8 mouse cellular contexts compared by ENCODE assay signal in genomic region chr16:94782110-94782946, GRCm38 (mm10).
A peak's percentile ranks its signal among the peaks of the same experiment; 100 is the strongest.
DNase-seq lines count a peak whose midpoint lies in the region; ATAC-seq lines count a peak whose summit lies in the region.

No protein-coding gene starts in this region.

- WGBS in kidney, embryonic 15.5 days, result 70% methylated on average over 24 of the region's 24 CpGs
- WGBS in hindbrain, embryonic 15.5 days, result 55% methylated on average over 24 of the region's 24 CpGs
- WGBS in midbrain, embryonic 15.5 days, result 58% methylated on average over 24 of the region's 24 CpGs
- 80% methylated on average over 24 of the region's 24 CpGs for WGBS in heart, embryonic 11.5 days (ENCODE audit: insufficient replicate concordance)

- no peak overlapping the region for H3K4me2 ChIP-seq in kidney, embryonic 15.5 days
- peak overlapping the region; percentile 47 for H3K4me2 ChIP-seq in hindbrain, embryonic 15.5 days
- H3K4me2 ChIP-seq in midbrain, embryonic 15.5 days, result peak overlapping the region; percentile 32
- H3K4me2 ChIP-seq in heart, embryonic 11.5 days, result no peak overlapping the region

- no peaks in the 10 kb centered on the region for H3K36me3 ChIP-seq in kidney, embryonic 15.5 days
- H3K36me3 ChIP-seq in hindbrain, embryonic 15.5 days, result no peaks in the 10 kb centered on the region
- H3K36me3 ChIP-seq in midbrain, embryonic 15.5 days (replicated peaks), result no peaks in the 10 kb centered on the region
- H3K36me3 ChIP-seq in heart, embryonic 11.5 days (ENCODE audit: control insufficient read depth, insufficient read depth, low read length), result no peaks in the 10 kb centered on the region

- no peaks in the 10 kb centered on the region for H3K27me3 ChIP-seq in kidney, embryonic 15.5 days
- H3K27me3 ChIP-seq in hindbrain, embryonic 15.5 days, result no peaks in the 10 kb centered on the region
- H3K27me3 ChIP-seq in midbrain, embryonic 15.5 days (replicated peaks), result no peaks in the 10 kb centered on the region
- no peaks in the 10 kb centered on the region for H3K27me3 ChIP-seq in heart, embryonic 11.5 days (ENCODE audit: control insufficient read depth, insufficient read depth, low read length)

- no peaks in the 10 kb centered on the region for H3K9me3 ChIP-seq in kidney, embryonic 15.5 days (replicated peaks)
- H3K9me3 ChIP-seq in hindbrain, embryonic 15.5 days, result no peaks in the 10 kb centered on the region
- H3K9me3 ChIP-seq in midbrain, embryonic 15.5 days, result no peaks in the 10 kb centered on the region
- H3K9me3 ChIP-seq in heart, embryonic 11.5 days (replicated peaks; ENCODE audit: control insufficient read depth, low read length), result no peaks in the 10 kb centered on the region

- DNase-seq in kidney, adult 9 months, result no peak
- DNase-seq in ZHBTc4 (ENCODE audit: low read depth, low spot score), result peak; percentile 58
- DNase-seq in kidney, postnatal 25 days, result no peak
- no peak for DNase-seq in thymus, postnatal 4 days

- H3K9ac ChIP-seq in kidney, embryonic 15.5 days, result no peak overlapping the region
- H3K9ac ChIP-seq in hindbrain, embryonic 15.5 days, result no peak overlapping the region
- H3K9ac ChIP-seq in midbrain, embryonic 15.5 days, result no peak overlapping the region
- no peak overlapping the region for H3K9ac ChIP-seq in heart, embryonic 11.5 days (ENCODE audit: low read depth, low read length)

- no peaks in the 10 kb centered on the region for H3K4me1 ChIP-seq in kidney, embryonic 15.5 days
- peaks cover 15% of the 10 kb centered on the region for H3K4me1 ChIP-seq in hindbrain, embryonic 15.5 days (replicated peaks)
- peaks cover 3% of the 10 kb centered on the region; the same call in 1 of the 2 replicates for H3K4me1 ChIP-seq in midbrain, embryonic 15.5 days
- H3K4me1 ChIP-seq in heart, embryonic 11.5 days (ENCODE audit: control insufficient read depth, insufficient read depth, low read length), result no peaks in the 10 kb centered on the region

- ATAC-seq in kidney, embryonic 15.5 days (replicated peaks; ENCODE audit: low FRiP score), result 0 out of 2 replicates have a peak, but pooled peaks have one; percentile 49
- 0 out of 2 replicates have a peak, but pooled peaks have one; percentile 48 for ATAC-seq in hindbrain, embryonic 15.5 days (ENCODE audit: low FRiP score, low read depth)
- no peak for ATAC-seq in midbrain, embryonic 15.5 days (replicated peaks)
- no peak for ATAC-seq in heart, embryonic 11.5 days (replicated peaks; ENCODE audit: insufficient number of reproducible peaks, low FRiP score, low TSS enrichment)

- no peak overlapping the region for H3K27ac ChIP-seq in kidney, embryonic 15.5 days
- H3K27ac ChIP-seq in hindbrain, embryonic 15.5 days (replicated peaks), result no peak overlapping the region
- H3K27ac ChIP-seq in midbrain, embryonic 15.5 days, result no peak overlapping the region
- H3K27ac ChIP-seq in heart, embryonic 11.5 days (ENCODE audit: low read depth, low read length), result no peak overlapping the region

- no peak overlapping the region for H3K4me3 ChIP-seq in kidney, embryonic 15.5 days (replicated peaks)
- H3K4me3 ChIP-seq in hindbrain, embryonic 15.5 days, result peak overlapping the region; percentile 25
- H3K4me3 ChIP-seq in midbrain, embryonic 15.5 days, result no peak overlapping the region
- H3K4me3 ChIP-seq in heart, embryonic 11.5 days (ENCODE audit: low read depth, low read length), result no peak overlapping the region

Comparison
In these comparisons a context has a peak if more than half of its experiments do, and no peak if none do; other contexts are left out.
1. ATAC-seq: peak in kidney, embryonic 15.5 days (single experiment) and hindbrain, embryonic 15.5 days (single experiment); none in midbrain, embryonic 15.5 days (single experiment) and heart, embryonic 11.5 days (single experiment).
2. H3K4me2 ChIP-seq: peak in hindbrain, embryonic 15.5 days (single experiment) and midbrain, embryonic 15.5 days (single experiment); none in kidney, embryonic 15.5 days (single experiment) and heart, embryonic 11.5 days (single experiment).